Comparison of ENCODE assay signal across 9 mouse cellular contexts in genomic region chr7:109241313-109241712, GRCm38 (mm10).
DNase-seq lines count a peak whose midpoint lies in the region; ATAC-seq lines count a peak whose summit lies in the region.
"Had no signal": no experiment of that assay in that cellular context is flagged by ENCODE, and none has a peak within 500 bp of the region (broad histone marks: within the 10 kb centered on the region; RNA-seq: fewer than 3 reads in every experiment).

No protein-coding gene starts in this region.

- ATAC-seq in kidney, embryonic 14.5 days (ENCODE audit: low FRiP score, low TSS enrichment), result peak; percentile 77; the same call in 1 of the 2 replicates
- peak; percentile 64 for ATAC-seq in hindbrain, embryonic 11.5 days (ENCODE audit: low FRiP score)
- ATAC-seq in midbrain, embryonic 13.5 days, result peak; percentile 59
- no peak for ATAC-seq in intestine, embryonic 16.5 days

- DNase-seq in kidney, adult 18-20 months, result no peak
- DNase-seq in embryo, embryonic 10 days (ENCODE audit: low spot score), result peak; percentile 76
- peak; percentile 39 for DNase-seq in hindbrain, embryonic 11.5 days (ENCODE audit: low spot score)
- DNase-seq in thymus, postnatal 36 days, result no peak
- no peak for DNase-seq in lung, postnatal 4 days

- no peaks in the 10 kb centered on the region; the same call in 1 of the 2 replicates for H3K9me3 ChIP-seq in kidney, embryonic 14.5 days (ENCODE audit: control insufficient read depth, low read length)
- no peaks in the 10 kb centered on the region for H3K9me3 ChIP-seq in hindbrain, embryonic 11.5 days (ENCODE audit: control insufficient read depth, low read length)
- H3K9me3 ChIP-seq in midbrain, embryonic 13.5 days, result no peaks in the 10 kb centered on the region
- H3K9me3 ChIP-seq in intestine, embryonic 16.5 days (ENCODE audit: control insufficient read depth, low read length), result no peaks in the 10 kb centered on the region

- no peak overlapping the region for H3K4me3 ChIP-seq in kidney, embryonic 14.5 days (ENCODE audit: low read length)
- H3K4me3 ChIP-seq in hindbrain, embryonic 11.5 days (ENCODE audit: low read depth, low read length), result no peak overlapping the region
- no peak overlapping the region for H3K4me3 ChIP-seq in midbrain, embryonic 13.5 days (replicated peaks)
- no peak overlapping the region for H3K4me3 ChIP-seq in intestine, embryonic 16.5 days (ENCODE audit: low read length)

- H3K27ac ChIP-seq in kidney, embryonic 14.5 days (ENCODE audit: low read depth, low read length), result no peak overlapping the region
- no peak overlapping the region for H3K27ac ChIP-seq in hindbrain, embryonic 11.5 days (ENCODE audit: low read depth, low read length)
- peak overlapping the region; percentile 21 for H3K27ac ChIP-seq in midbrain, embryonic 13.5 days
- H3K27ac ChIP-seq in intestine, embryonic 16.5 days (ENCODE audit: low read length), result no peak overlapping the region
- H3K27ac ChIP-seq: macrophage had no signal

- no peak overlapping the region for H3K9ac ChIP-seq in kidney, embryonic 14.5 days (ENCODE audit: low read depth, low read length)
- no peak overlapping the region for H3K9ac ChIP-seq in hindbrain, embryonic 11.5 days (ENCODE audit: low read depth, low read length)
- H3K9ac ChIP-seq in midbrain, embryonic 13.5 days (replicated peaks), result no peak overlapping the region
- no peak overlapping the region for H3K9ac ChIP-seq in intestine, embryonic 16.5 days (ENCODE audit: low read depth, low read length)

- no peaks in the 10 kb centered on the region for H3K36me3 ChIP-seq in kidney, embryonic 14.5 days (ENCODE audit: control insufficient read depth, insufficient read depth, low read length)
- no peaks in the 10 kb centered on the region for H3K36me3 ChIP-seq in hindbrain, embryonic 11.5 days (ENCODE audit: control insufficient read depth, insufficient read depth, low read length)
- H3K36me3 ChIP-seq in midbrain, embryonic 13.5 days, result no peaks in the 10 kb centered on the region
- H3K36me3 ChIP-seq in intestine, embryonic 16.5 days (ENCODE audit: control insufficient read depth, insufficient read depth, low read length), result no peaks in the 10 kb centered on the region

- H3K27me3 ChIP-seq in kidney, embryonic 14.5 days (ENCODE audit: control insufficient read depth, insufficient read depth, low read length), result no peaks in the 10 kb centered on the region
- H3K27me3 ChIP-seq in hindbrain, embryonic 11.5 days (ENCODE audit: control insufficient read depth, insufficient read depth, low read length), result no peaks in the 10 kb centered on the region
- H3K27me3 ChIP-seq in midbrain, embryonic 13.5 days, result no peaks in the 10 kb centered on the region
- no peaks in the 10 kb centered on the region for H3K27me3 ChIP-seq in intestine, embryonic 16.5 days (replicated peaks; ENCODE audit: control insufficient read depth, insufficient read depth, low read length)

- H3K4me2 ChIP-seq in kidney, embryonic 14.5 days (replicated peaks; ENCODE audit: low read depth, low read length), result no peak overlapping the region
- H3K4me2 ChIP-seq in hindbrain, embryonic 11.5 days (replicated peaks; ENCODE audit: low read depth, low read length), result peak overlapping the region; percentile 15; the same call in 1 of the 2 replicates
- H3K4me2 ChIP-seq in midbrain, embryonic 13.5 days (replicated peaks), result peak overlapping the region; percentile 22
- H3K4me2 ChIP-seq in intestine, embryonic 16.5 days (ENCODE audit: low read depth, low read length), result no peak overlapping the region

- no peaks in the 10 kb centered on the region for H3K4me1 ChIP-seq in kidney, embryonic 14.5 days (ENCODE audit: control insufficient read depth, insufficient read depth, low read length)
- peaks cover 3% of the 10 kb centered on the region for H3K4me1 ChIP-seq in hindbrain, embryonic 11.5 days (replicated peaks; ENCODE audit: control insufficient read depth, insufficient read depth, low read length)
- H3K4me1 ChIP-seq in midbrain, embryonic 13.5 days (replicated peaks), result peaks cover 47% of the 10 kb centered on the region
- no peaks in the 10 kb centered on the region for H3K4me1 ChIP-seq in intestine, embryonic 16.5 days (ENCODE audit: control insufficient read depth, insufficient read depth, low read length)

- WGBS in kidney, embryonic 14.5 days, result 8% methylated on average over 19 of the region's 19 CpGs
- WGBS in hindbrain, embryonic 11.5 days, result 11% methylated on average over 19 of the region's 19 CpGs
- 9% methylated on average over 19 of the region's 19 CpGs for WGBS in midbrain, embryonic 13.5 days
- WGBS in intestine, embryonic 16.5 days, result 14% methylated on average over 19 of the region's 19 CpGs

Comparison
In these comparisons a context has a peak if more than half of its experiments do, and no peak if none do; other contexts are left out.
1. H3K4me2 ChIP-seq: peak in hindbrain, embryonic 11.5 days (single experiment) and midbrain, embryonic 13.5 days (single experiment); none in kidney, embryonic 14.5 days (single experiment) and intestine, embryonic 16.5 days (single experiment).
2. DNase-seq: peak in embryo, embryonic 10 days (single experiment) and hindbrain, embryonic 11.5 days (single experiment); none in kidney, adult 18-20 months (single experiment), thymus, postnatal 36 days (0 of 2) and lung, postnatal 4 days (0 of 2).